Mouse (Mus musculus) liver, adult 2 months (tissue): ENCODE measurements at regions not wholly inside any gene's neighbourhood (a gene's known extent, or its start where the extent isn't known, plus 50 kb on each side); places are given as distances from the start of the nearest gene placed in this dataset.

ENCODE experiments used
- DNase-seq: peaks from one replicate; pipeline ENCODE4 v3.0.0-alpha.2; 2011; ENCODE audit warnings: low read depth, low spot score; ENCODE audit errors: extremely low read depth
- H3K27ac ChIP-seq: fragments of 200-500 bp; replicated peaks from 2 replicates; pipeline ENCODE4 v1.5.1; 2012; ENCODE audit warnings: low read depth, mild to moderate bottlenecking, control low read depth, inconsistent platforms, low read length; ENCODE audit not compliant: insufficient read depth
- H3K27me3 ChIP-seq: fragments of 200-500 bp; 2 replicates; pipeline ENCODE4 v1.6.1; 2012; ENCODE audit warnings: mild to moderate bottlenecking, moderate library complexity, low read length, inconsistent platforms; ENCODE audit not compliant: control insufficient read depth, insufficient read depth
- H3K36me3 ChIP-seq: fragments of 200-500 bp; 2 replicates; pipeline ENCODE4 v1.6.1; 2012; ENCODE audit warnings: low read length, inconsistent platforms; ENCODE audit not compliant: control insufficient read depth, insufficient read depth
- H3K4me1 ChIP-seq: fragments of 200-500 bp; 2 replicates; pipeline ENCODE4 v1.6.1; 2011; ENCODE audit warnings: low read length; ENCODE audit not compliant: control insufficient read depth, insufficient read depth
- H3K4me3 ChIP-seq: fragments of 200-500 bp; 2 replicates; pipeline ENCODE4 v1.5.1; 2011; ENCODE audit warnings: low read depth, mild to moderate bottlenecking, control low read depth, low read length, moderate library complexity; ENCODE audit not compliant: insufficient read depth
- H3K79me2 ChIP-seq: fragments of 200-500 bp; 2 replicates; pipeline ENCODE4 v1.6.1; 2012; ENCODE audit warnings: inconsistent platforms, mild to moderate bottlenecking, low read length, moderate library complexity; ENCODE audit not compliant: control insufficient read depth, insufficient read depth
- H3K9ac ChIP-seq: fragments of 200-500 bp; 2 replicates; pipeline ENCODE4 v1.6.1; 2012; ENCODE audit warnings: low read depth, mild to moderate bottlenecking, control low read depth, inconsistent platforms, low read length
- CTCF ChIP-seq: fragments of 200-500 bp; IDR thresholded peaks from 2 replicates; pipeline ENCODE4 v1.5.1; 2011; ENCODE audit warnings: low read depth, low read length, control low read depth
- POLR2A ChIP-seq: fragments of 200-500 bp; IDR thresholded peaks from 2 replicates; pipeline ENCODE4 v1.6.1; 2011; ENCODE audit warnings: low read length, control low read depth; ENCODE audit not compliant: insufficient read depth; ENCODE audit errors: extremely low read depth
- WGBS: fragments of 180-500 bp; shearing (Covaris S2); methylation state at CpG from one replicate; pipeline ENCODE4 v1.1.7; 2018; 5-methylcytosine and 5-hydroxymethylcytosine counted together

DNA sequence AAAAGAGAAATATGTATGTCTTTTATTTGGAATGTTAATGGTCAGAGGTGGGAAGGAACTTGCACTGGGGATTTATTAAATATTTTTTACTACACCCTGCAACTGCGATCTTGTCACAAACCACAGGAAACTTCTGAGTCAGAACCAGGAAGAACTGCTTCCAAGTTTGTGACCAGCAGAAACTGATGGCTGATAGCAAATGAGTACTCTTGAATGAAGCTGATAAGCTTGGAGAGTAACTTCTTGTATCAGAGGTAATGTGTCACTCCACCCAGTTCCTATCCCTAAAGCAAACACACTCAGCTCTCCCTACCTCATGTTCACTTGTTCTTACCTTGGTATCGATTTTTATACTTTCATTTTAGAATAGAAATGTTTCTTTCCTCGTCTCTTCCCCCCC is 76.0 kb upstream of the Thpo start:
- no peak for DNase-seq
- 67% methylated on average over 3 of the region's 3 CpGs for WGBS
- no peaks in the 10 kb centered on the region for H3K36me3 ChIP-seq
- no peaks in the 10 kb centered on the region for H3K27me3 ChIP-seq
- H3K4me3 ChIP-seq = no peak overlapping the region
- no peaks in the 10 kb centered on the region for H3K4me1 ChIP-seq
- no peak overlapping the region for H3K9ac ChIP-seq
- H3K79me2 ChIP-seq = no peaks in the 10 kb centered on the region
- TF ChIP-seq CTCF (no peak), POLR2A (no peak)
- H3K27ac ChIP-seq = no peak overlapping the region

DNA sequence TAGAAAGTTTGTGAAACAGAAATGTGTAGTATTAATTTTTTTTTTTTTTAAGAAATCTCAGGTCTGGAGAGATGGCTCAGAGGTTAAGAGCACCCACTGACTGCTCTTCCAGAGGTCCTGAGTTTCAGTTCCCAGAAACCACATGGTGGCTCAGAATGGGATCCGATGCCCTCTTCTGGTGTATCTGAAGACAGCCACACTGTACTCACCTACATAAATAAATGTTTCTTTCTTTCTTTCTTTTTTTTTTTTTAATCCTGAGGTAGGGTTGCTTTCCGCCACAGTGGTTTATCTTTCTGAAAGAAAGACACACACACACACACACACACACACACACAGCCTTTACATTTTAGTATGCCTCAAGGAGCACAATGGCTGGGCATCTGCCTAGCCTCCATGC is 74.0 kb upstream of the Thpo start:
- Histone ChIP-seq H3K9ac (no peak overlapping the region), H3K4me1 (no peaks in the 10 kb centered on the region), H3K27ac (no peak overlapping the region), H3K4me3 (no peak overlapping the region), H3K79me2 (no peaks in the 10 kb centered on the region), H3K36me3 (no peaks in the 10 kb centered on the region), H3K27me3 (no peaks in the 10 kb centered on the region)
- 93% methylated on average over 2 of the region's 2 CpGs for WGBS
- DNase-seq = no peak
- TF ChIP-seq CTCF = no peak
- TF ChIP-seq POLR2A = no peak

DNA sequence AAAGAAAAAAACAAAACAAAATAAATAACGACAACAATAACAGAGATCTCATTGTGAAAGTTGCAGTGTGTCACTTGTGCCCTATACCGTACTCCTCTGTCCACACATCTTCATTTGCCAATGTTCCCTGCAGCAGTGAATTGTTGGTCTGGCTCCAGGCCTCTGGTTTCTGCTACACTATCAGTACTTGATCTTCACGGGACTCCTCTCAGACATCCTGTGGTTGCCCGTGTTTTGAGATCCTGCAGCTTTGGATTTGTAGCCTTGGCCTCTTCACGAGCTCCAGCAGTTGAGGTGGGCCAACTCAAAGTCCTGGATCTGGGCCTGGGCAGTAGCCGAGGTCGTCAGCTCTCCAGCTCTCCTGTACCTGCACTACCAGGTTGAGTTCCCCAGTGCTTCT is 72.4 kb upstream of the Thpo start:
- H3K4me1 ChIP-seq = no peaks in the 10 kb centered on the region
- TF ChIP-seq POLR2A = no peak
- no peak for TF ChIP-seq CTCF
- no peak overlapping the region for H3K9ac ChIP-seq
- no peaks in the 10 kb centered on the region for H3K36me3 ChIP-seq
- DNase-seq = no peak
- no peaks in the 10 kb centered on the region for H3K27me3 ChIP-seq
- WGBS = 79% methylated on average over 7 of the region's 7 CpGs
- H3K27ac ChIP-seq = no peak overlapping the region
- no peaks in the 10 kb centered on the region for H3K79me2 ChIP-seq
- H3K4me3 ChIP-seq = no peak overlapping the region

DNA sequence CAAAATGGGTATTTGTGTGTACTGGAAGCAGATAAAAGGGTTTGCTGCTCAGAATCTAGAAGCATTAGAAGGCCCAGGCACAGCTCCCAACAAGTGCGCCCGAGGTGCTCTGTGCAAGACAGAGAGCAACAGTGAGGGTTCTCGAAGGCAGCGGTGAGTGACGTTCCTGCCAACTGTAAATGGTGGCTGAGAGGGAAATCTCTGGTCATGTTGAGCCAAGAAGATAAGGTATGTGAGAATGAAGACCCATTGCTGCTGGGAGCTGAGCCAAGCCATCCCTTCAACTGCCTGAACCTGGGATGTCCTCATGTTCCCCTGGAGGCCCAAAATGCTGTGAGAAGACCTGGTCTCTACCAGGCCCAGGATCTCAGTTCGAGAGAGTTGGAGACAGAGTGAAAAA is 71.5 kb upstream of the Thpo start:
- Histone ChIP-seq H3K27ac (no peak overlapping the region), H3K79me2 (no peaks in the 10 kb centered on the region), H3K36me3 (no peaks in the 10 kb centered on the region), H3K9ac (no peak overlapping the region), H3K4me1 (no peaks in the 10 kb centered on the region), H3K4me3 (no peak overlapping the region), H3K27me3 (no peaks in the 10 kb centered on the region)
- no peak for DNase-seq
- no peak for TF ChIP-seq CTCF
- TF ChIP-seq POLR2A = no peak
- 78% methylated on average over 6 of the region's 6 CpGs for WGBS

DNA sequence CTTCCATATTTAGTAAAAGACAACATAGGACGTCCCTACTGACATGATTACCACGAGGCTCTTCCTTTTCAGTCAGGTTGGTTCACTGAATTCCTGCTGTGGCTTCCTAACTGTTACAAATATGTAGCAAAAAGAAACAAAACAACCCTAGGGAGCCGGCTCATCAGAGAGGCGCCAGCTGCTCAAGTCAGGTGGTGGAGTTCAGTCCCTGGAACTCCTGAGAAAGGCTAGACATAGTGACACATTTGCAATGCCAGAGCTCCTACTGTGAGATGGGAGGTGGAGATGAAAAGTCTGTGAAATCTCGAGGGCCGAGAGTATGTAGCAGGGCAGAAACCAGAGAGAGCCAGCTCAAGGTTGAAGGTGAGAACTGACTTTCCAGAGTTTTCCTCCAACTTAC is 70.8 kb upstream of the Thpo start:
- Histone ChIP-seq H3K9ac (no peak overlapping the region), H3K4me1 (no peaks in the 10 kb centered on the region), H3K27ac (no peak overlapping the region), H3K36me3 (no peaks in the 10 kb centered on the region), H3K79me2 (no peaks in the 10 kb centered on the region), H3K27me3 (no peaks in the 10 kb centered on the region), H3K4me3 (no peak overlapping the region)
- TF ChIP-seq CTCF = no peak
- TF ChIP-seq POLR2A = no peak
- no peak for DNase-seq
- WGBS = 52% methylated on average over 6 of the region's 6 CpGs

DNA sequence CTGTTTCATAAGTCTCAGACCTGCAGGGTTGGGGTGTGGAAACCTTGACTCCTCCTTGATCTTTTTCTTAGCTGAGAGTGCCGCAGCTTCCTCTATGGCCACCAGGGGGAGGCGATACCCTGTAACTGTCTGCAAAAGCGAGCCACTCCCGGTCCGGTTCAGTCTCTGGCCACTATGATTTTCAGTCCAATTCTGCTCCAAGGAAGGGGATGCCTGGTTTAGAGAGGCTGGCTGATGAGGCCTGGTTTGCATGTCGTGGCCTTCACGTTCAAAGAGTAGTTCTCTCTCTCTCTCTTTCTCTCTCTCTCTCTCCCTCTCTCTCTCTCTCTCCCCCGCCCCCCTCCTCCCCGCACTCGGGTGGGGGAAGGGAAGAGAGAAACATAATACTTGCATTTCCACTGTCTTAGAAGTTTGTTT is 70.3 kb upstream of the Thpo start:
- no peaks in the 10 kb centered on the region for H3K4me1 ChIP-seq
- no peaks in the 10 kb centered on the region for H3K79me2 ChIP-seq
- DNase-seq = peak; percentile 40
- TF ChIP-seq CTCF (peak; percentile 92), POLR2A (no peak)
- H3K4me3 ChIP-seq = peak overlapping the region; percentile 8; the same call in 1 of the 2 replicates
- no peaks in the 10 kb centered on the region for H3K36me3 ChIP-seq
- 5% methylated on average over 9 of the region's 10 CpGs for WGBS
- no peak overlapping the region for H3K27ac ChIP-seq
- no peaks in the 10 kb centered on the region for H3K27me3 ChIP-seq
- H3K9ac ChIP-seq = no peak overlapping the region
